Mouse (Mus musculus): ENCODE measurements around the gene Alg14.

GRCm38 (mm10) chr3:121267283-121267682 is 24.3 kb upstream of the Alg14 start:
- no peak for TF ChIP-seq CTCF (IDR thresholded peaks at IDR 0.05; ENCODE audit: low read depth)
- TF ChIP-seq EP300 (optimal IDR thresholded peaks at IDR 0.05), result no peak

All from stomach, postnatal 0 days (tissue).